Mouse (Mus musculus) splenic B cell, adult 2 months (primary cell): ENCODE measurements around the gene Plekha3.

ENCODE experiments used
- DNase-seq: peaks from one replicate; pipeline ENCODE4 v3.0.0-alpha.2; 2011; ENCODE audit warnings: low read depth, low spot score
- H3K27me3 ChIP-seq: 2 replicates; pipeline ENCODE4 v1.6.1; 2012; ENCODE audit warnings: mild to moderate bottlenecking, low read length, moderate library complexity, mixed read lengths; ENCODE audit not compliant: control insufficient read depth, poor library complexity, insufficient read depth, severe bottlenecking
- H3K36me3 ChIP-seq: 2 replicates; pipeline ENCODE4 v1.6.1; 2012; ENCODE audit warnings: mild to moderate bottlenecking, low read length, moderate library complexity, mixed read lengths; ENCODE audit not compliant: control insufficient read depth, poor library complexity, insufficient read depth, severe bottlenecking

The Plekha3 gene

GRCm38 (mm10) chr2:76695290-76695689 is 20.2 kb downstream of the Plekha3 start:
- no peak for DNase-seq
- Histone ChIP-seq H3K27me3 (no peaks in the 10 kb centered on the region), H3K36me3 (peaks cover 13% of the 10 kb centered on the region)

DNA sequence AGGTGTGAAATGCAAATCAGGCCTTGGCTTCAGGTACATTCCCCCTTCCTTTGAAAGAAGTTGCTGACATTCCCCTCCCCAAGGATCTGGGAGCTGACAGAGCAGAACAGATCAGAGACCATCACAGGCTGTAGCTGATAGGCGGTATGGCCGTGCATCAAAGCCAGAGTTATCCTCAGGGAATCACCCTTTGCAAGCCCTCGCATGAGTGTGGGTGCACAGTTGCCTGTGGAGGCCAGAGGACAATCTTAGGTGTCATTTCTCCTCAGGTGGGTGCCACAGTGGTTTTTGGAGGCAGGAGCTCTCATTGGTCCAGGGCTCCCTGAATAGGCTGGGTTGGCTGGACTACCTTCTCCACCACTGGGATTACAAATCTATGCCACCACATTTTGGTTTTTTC is 27.1 kb downstream of the Plekha3 start:
- no peak for DNase-seq
- Histone ChIP-seq H3K36me3 (no peaks in the 10 kb centered on the region; the same call in 1 of the 2 replicates), H3K27me3 (no peaks in the 10 kb centered on the region)

DNA sequence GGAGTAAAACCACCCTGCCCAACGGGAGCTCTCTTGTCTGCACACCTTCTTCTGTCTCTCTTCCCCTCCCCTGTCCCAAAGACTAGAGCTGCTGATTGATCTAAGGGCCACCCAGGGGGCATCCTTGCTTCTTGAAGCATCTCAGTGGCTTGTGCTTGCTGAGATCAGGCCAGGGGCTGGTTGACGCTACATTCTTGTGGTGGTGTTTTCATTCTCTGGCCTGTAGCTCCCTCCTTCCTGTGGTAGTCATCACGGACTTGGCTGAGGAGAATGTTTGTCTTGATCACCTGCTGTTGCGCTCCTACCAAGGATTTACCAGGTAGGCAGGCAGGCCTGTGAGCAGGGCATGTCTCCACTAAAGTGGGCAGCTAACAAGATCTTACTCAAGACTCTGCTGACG is 27.7 kb downstream of the Plekha3 start:
- Histone ChIP-seq H3K36me3 (no peaks in the 10 kb centered on the region; the same call in 1 of the 2 replicates), H3K27me3 (no peaks in the 10 kb centered on the region)
- no peak for DNase-seq

DNA sequence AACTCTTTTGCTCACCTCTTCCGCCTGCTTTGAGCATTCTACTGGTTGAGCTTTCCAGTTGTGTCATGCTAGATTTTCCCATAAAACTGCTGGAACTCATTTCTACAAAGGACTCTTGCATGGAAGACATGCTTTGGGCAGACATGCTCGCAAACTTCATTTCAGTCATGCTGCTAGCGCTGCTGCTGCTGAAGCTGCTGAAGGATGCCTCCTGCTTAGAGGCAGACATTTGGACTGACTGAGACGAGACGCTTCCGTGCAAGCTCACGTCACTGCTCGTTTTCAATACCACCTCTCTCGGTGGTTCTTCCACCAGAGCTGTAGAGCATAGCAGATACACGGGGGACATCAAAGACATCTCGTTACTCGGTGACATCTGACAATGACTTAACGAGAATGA is 30.6 kb downstream of the Plekha3 start:
- no peak for DNase-seq
- Histone ChIP-seq H3K36me3 (no peaks in the 10 kb centered on the region), H3K27me3 (no peaks in the 10 kb centered on the region)

DNA sequence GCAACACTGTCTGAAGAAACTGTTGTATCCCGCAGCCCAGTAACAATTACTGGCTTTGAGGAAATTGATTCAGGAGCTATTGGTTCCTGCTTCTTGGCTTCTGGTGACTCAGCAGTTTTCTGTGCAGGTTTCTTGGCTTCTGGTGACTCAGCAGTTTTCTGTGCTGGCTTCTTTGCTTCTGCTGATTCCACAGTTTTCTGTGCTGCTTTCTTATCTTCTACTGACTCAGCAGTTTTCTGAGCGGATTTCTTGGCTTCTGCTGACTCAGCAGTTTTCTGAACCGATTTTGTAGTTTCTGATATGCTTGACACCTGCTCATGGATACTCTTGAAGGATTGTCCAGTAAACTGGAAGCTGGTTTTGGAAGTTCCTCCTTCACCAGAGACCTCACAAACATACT is 33.4 kb downstream of the Plekha3 start:
- H3K36me3 ChIP-seq = no peaks in the 10 kb centered on the region
- DNase-seq = no peak
- H3K27me3 ChIP-seq = no peaks in the 10 kb centered on the region

DNA sequence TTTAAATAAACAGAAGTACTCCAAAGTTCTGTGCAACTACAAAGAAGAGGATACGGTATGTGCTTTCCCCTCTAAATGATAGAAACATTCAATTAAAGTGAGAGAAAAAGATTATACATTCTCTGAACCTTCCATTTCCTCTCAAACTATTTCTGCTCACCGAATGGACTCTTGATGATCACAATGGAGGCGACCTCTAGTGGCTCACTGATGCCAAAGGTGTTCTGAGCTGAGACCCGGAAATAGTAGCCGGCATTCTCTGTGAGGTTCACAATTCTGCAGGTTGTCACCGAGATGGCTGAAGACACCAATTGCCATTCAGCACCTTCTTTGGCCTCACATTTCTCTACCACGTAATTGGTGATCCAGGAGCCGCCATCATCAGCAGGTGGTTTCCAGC is 39.9 kb downstream of the Plekha3 start:
- no peak for DNase-seq
- Histone ChIP-seq H3K27me3 (no peaks in the 10 kb centered on the region), H3K36me3 (no peaks in the 10 kb centered on the region)

DNA sequence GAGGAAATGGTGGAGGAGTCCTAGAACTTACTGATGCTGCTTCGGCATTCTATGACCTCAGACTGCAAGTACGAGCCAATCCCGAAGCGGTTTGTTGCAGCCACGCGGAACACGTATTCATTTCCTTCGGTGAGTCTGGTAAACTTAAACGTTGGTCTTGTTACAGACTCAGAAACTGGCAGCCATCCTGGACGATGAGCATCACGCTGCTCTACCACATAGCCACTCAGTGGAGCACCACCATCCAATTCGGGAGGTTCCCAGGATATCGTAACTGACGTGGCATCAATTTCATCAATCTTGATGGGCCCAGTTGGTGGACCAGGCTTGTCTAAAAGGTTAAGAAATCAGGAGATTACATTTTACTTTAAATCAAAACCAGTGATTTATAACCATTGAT is 44.6 kb downstream of the Plekha3 start:
- DNase-seq = no peak
- Histone ChIP-seq H3K27me3 (no peaks in the 10 kb centered on the region), H3K36me3 (no peaks in the 10 kb centered on the region)
